Mouse (Mus musculus) c-Kit-negative CD71-positive TER-119-positive erythroid progenitor cells, embryonic 14.5 days (primary cell): ENCODE data around the gene Nrxn2.

Experiments used
- DNase-seq: peaks from one replicate; pipeline ENCODE4 v3.0.0-alpha.2; 2013; ENCODE audit warnings: low read depth, low spot score

Gene Nrxn2

DNA sequence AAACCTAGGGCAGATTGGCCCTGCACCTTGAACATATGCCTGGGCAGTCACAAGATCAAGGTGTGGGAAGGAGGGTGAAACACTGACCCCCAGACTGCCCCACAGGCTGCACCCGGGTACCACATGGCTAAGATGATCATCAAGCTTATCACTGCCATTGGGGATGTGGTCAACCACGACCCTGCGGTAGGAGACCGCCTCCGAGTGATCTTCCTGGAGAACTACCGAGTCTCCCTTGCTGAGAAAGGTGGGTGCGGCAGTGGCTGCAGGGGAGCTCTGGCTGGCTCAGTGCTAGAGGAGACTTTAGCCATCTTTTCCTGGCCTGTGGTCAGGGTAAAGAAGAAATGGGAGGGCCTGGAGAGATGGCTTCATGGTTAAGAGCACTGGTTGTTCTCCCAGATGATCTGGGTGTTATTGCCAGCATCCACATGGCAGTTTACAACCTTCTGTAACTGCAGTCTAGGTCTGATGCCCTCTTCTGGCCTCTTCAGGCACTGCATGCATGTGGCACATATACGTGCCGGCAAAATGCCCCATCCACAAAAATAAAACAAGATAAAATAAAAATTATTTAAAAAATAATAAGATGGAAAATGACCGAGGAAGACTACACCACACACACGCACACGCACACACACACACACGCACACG, 25.7 kb upstream of the Nrxn2 start:
- DNase-seq, result no peak

DNA sequence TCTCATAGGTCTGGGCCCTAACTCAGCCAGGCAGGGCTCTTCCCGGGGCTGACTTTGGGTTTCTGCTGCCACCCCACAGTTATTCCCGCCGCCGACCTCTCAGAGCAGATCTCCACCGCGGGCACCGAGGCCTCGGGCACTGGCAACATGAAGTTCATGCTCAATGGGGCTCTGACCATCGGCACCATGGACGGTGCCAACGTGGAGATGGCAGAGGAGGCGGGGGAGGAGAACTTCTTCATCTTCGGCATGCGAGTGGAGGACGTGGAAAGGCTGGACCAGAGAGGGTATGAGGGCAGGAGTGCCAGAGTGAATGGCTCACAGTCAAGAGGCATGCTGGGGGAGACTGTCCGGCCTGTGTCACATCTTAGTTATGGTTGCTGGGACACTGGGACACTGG, 24.9 kb upstream of the Nrxn2 start:
- no peak for DNase-seq

DNA sequence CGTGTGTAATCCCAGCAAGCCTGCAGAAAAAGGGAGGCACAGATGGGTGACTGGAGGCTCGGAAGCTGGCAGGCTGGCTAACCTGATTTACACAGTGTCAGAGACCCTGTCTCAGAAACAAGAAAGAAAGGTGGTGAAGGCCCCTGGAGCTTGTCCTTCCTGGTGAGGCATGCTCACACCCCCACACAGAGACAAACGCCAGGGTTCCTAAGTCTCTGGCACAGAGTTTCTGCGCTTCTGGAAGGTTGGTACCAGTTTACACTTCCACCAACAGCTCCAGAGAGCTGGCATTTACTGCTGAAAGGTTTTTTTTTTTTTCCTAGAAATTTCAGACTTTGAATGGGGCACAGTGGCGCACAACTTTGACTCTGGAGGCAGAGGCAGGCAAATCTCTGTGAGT, 22.3 kb upstream of the Nrxn2 start:
- DNase-seq, result no peak

DNA sequence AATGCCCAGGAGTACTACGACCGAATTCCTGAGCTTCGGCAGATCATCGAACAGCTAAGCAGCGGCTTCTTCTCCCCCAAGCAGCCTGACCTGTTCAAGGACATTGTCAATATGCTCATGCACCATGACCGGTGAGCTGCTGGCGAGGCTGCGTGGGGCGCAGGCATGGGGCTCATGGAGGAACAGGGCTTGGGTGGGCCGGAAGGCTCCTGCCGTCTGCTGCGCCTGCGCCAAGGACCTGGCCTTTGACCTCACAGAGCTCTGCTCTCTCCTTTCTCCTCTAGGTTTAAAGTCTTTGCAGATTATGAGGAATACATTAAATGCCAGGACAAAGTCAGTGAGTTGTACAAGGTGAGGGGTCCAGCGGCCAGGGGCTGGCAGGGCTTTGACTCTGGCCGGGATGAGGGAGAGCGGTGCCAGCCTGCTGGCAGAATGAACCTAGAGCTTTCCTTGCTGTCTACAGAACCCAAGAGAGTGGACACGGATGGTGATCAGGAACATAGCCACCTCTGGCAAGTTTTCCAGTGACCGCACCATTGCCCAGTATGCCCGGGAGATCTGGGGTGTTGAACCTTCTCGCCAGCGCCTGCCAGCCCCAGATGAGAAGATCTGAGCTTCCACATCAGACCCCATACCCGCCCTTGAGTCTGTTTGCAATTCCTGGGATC, 20.8 kb upstream of the Nrxn2 start:
- no peak for DNase-seq

DNA sequence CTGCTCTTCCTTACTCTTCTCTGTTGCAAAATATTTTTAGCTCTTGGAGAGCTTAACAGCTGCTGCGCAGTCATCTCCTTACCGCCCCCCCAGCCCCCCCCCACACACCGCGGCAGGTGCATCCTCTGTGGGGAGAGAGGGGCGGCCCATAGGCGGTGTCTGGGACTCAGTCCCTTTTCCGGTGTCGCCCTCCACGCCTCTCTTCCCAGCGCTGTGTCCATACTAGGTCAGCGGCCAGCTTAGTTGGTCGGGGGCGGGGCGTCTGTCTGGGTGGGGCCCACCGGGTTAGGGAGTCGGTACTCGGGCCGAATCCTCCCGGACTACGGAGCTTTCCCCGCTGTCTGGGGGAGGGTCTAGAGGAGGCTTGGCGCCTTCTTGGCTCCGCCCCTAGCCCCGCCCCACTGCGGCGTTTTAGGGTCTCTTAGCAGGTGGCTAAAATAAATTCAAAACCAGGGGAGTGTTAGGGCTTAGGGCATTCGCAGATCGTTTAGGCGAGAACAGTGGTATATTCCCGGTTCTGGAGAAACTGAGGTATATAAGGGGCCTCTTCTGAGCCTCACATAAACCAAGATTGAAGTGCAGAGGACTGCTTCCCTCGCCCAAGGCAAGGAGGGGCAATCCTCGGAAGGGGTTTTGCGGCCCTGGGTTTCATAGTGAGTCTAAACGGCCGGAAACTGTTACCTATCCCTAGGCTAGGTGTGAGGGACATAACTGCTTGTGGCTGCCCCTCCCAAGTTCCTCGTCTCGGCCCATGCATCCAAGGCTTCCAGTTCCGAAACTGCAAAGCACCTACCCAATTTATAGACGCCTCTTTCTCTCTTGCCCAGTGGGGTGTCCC, 19.9 kb upstream of the Nrxn2 start:
- DNase-seq, result no peak

DNA sequence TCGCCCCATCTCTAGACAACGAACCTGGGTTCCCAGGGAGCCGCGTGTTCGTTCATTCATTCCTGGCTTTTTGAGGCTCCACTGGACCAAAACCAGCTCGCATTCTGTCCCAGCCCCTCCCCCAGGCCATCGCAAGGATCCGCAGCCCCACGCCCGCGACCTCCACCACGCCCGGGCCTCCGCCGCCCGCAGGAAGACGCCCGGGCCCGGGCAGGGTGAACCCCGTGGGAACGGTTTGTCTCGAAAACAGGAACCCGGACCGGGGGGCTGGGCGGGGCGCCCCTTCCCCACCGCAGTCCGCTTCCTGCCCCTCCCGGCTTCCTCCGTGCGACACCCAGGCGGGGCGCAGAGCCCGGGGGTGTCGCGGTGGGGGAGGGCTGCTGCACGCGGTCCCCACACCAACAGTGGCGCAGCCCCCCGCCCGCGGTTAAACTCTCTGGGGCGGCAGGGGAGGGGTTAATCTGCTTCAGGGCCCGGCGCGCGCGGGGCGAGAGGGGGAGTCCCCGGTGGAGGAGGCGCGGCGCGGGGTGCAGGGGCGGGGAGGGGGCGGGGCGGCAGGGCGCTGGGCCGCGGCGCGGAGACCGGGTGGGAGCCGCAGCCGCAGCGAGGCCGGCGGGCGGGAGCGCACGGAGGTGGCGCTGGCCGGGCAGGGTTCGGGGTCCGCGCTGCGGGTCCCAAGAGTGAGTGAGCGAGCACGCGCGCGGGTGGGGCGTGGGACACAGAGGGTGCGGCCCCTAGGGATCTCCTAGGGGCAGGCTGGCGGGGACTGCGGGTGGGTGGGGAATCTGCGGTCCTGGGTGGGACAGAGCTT, 19.0 kb upstream of the Nrxn2 start, which contains the start of gene Rasgrp2:
Gene Rasgrp2 (plus strand): TSS at position 56 of the 811 bp plus-strand sequence.
- DNase-seq, result no peak

DNA sequence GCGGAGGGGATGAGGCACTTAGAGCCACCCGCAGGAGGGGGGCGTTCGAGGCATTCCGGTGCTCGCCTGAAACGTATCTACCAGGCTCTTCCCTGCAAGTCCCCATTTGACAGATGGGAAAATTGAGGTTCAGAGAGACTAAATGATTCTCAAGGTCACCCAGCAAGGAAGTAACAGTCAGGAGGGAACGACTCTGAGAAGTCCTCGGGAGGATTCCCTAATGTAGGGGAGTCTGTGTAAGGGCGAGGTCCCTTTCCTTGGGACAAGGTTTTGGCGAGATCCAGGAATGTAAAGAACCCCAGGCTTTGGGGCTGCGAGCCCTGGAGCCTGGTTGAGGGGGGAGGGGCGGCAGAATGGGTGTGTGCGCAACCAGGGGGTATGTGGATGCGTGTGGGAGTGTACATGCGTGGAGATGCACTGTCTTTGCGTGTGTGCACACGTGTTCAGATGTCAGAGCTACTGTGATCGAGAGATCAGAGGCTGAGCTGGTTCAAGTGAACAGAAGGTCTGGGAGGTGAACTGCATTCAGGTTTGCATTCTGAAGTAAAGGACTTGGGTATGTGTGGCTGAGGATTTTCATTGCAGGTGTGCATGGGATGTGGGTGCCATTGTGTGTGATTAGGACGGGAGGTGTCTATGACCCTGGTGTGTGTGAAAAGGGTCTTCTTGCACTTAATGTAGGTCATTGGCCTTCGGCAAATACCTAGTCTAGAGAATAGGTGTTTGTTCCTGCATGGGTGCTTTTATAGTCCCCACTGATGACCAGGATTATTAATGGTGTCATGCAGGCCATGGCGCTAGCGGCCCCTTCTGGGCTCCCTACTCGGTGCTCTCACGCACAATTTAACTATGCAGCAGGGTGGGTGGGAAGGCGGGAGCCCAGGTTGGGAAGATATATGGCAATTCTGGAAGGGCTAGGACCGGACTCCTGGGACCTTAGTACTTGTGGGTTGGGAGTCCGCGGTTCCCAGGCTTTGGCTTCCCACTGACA, 18.1 kb upstream of the Nrxn2 start:
- DNase-seq, result no peak

DNA sequence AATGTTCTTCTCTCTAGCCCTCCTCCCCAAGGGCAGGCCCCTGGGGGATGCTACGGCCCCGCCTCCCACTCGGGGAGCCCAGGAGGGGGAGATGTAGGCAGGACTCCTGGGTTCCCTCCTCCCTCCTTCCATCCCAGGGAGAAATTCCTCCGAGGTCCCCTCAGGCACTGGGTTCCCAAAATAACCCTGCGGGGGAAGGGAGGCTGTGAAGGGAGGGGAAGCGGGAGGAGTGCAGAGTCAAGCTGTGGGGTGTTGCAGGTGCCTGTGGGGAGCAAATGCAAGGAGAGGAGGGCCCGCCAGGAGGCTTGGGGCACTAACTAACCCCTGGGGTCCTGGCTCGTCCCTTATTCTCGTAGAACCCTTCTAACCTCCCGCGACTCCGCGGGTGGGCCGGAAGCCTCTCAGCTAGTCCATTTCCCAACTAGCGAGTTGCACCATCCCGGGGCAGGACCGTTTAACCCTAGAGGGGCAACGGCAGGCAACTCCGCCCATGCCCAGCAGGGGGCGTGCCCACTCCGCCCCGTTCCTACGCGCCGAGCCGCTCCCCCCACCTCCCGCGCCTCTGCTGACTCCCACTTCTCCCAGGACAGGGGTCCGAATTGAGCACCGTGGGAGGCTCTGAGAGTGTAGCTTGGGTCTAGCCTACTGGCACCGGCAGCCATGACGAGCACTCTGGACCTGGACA, 17.3 kb upstream of the Nrxn2 start:
- no peak for DNase-seq

DNA sequence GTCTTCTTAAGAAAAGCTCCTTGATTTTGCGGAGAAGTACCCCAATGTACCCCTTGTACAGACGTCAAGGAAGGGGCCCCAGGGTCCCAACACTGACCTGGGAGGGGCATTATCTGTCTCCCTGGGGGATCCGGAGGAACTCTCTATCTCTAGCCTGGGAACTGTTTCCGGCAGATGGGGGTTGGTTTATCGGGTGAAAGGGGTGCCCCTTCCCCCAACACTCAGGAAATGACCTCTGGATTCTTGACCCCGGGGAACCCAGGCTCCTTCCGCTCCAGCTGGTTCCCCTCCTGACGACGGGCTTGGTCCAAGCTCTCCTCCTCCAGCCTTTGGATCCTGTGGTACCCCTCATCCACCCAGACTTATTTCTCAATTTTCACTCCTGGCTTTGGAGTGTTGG, 16.6 kb upstream of the Nrxn2 start:
- no peak for DNase-seq

DNA sequence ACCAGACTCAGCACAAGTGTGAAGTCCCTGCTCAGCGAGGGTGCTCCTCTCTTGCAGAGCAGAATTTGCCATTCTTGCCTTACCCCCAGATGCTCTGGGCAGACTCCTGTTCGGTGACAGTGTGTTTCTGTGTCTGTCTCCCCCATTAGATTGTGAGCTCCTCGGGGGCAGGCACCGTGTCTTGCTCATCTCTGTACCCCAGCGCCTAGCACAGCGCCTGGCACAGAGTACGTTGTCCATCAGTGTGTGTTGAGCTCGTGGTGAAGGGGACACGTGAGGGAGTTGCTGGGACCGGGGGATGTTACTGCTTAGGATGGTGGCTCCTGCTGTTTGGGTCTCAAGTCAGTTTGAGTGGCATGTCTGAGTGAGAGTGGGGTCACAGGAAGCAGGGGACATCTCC, 14.7 kb upstream of the Nrxn2 start:
- DNase-seq, result no peak

DNA sequence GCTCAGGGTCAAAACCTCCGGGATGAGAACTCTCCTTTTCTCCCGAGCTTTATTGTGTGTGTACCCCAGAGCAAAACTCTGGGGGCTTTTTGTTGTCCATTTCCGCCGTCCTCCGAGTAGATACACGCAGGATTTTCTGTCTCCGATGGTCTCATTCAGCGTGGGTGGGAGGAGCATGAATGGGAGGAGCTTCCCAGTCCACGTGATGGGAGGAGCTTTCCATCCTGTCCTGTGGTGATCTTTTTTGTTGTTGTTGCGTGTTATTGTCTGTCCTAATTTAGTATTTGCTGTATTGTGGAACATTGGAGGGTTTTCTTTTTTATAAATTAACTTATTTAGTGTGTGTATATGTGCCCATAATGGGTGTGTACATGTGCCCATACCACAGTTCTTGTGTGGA, 13.1 kb upstream of the Nrxn2 start:
- no peak for DNase-seq

DNA sequence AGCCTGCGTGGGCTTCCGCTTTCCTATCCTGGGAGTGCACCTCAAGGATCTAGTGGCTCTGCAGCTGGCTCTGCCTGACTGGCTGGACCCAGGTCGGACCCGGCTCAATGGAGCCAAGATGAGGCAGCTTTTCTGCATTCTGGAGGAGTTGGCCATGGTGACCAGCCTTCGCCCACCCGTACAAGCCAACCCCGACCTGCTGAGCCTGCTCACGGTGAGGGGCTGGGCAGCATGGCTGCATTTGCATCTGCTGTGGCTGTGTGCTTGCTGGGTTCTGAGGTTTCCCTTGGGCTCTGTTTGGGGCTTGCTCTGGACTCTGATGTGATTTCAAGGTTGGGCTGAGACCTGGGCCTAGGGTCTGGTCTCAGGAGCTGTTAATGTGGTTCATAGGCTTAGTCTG, 11.4 kb upstream of the Nrxn2 start:
- no peak for DNase-seq

DNA sequence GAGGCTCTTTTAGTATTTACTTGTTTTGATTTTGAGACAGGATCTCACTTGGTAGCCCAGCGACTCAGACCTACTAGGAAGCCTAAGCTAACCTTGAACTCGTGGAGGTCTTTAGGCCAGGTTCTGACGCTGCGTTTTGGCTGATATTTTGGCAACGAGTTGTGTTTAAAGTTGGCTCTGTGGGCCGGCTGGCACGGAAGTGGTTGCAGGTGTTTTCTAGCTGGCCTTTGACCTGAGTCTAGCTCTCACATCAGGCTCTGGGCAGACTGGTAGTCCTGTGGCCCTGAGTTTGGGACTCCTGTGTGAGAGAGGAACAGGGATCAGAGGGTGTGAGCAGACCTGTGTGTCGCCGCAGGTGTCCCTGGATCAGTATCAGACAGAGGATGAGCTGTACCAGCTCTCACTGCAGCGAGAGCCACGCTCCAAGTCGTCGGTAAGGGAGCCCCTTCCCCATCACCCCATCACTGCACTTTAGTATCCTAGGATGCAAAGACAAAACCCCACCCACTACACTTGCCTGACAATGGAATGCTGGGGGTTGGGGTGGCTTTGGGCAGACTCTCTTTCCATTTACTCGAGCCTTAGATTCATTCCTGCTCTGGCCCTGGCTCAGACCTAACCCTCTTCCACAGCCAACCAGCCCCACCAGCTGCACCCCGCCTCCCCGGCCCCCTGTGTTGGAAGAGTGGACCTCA, 10.6 kb upstream of the Nrxn2 start:
- DNase-seq, result no peak

DNA sequence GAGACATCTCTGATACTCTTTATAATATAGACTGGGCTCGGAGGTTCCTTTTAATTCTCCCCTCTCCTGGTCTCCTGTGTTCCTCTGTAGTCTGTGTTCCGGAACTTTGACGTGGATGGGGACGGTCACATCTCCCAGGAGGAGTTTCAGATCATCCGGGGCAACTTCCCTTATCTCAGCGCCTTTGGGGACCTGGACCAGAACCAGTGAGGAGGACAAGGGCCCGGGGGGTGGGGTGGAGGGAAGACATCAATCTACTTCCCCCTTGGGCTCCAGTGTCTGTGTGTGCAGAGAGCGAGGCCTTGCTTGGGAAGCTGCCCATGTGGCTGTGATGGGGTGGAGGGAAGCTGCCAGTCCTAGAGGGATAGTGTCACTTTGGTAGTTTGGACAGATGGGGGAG, 9.8 kb upstream of the Nrxn2 start:
- no peak for DNase-seq

DNA sequence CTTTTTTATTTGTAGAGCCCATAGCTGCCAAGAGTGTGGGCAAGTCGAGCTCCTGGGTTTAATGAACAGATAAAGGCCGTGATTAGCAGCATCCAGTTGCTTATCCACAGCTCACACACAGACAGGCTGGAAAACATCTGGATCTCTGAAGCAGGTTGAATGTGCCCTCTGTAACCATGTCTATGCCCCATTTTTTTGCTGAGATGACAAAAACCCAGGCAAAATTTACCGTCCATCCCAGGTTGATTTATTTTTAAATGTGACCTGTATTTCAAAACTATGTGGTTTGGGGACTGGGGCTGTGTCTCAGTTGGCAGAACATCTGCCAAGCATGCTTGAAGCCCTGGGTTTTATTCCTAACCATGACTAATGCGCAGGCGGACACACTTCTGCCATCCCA, 9.4 kb upstream of the Nrxn2 start:
- DNase-seq, result no peak

DNA sequence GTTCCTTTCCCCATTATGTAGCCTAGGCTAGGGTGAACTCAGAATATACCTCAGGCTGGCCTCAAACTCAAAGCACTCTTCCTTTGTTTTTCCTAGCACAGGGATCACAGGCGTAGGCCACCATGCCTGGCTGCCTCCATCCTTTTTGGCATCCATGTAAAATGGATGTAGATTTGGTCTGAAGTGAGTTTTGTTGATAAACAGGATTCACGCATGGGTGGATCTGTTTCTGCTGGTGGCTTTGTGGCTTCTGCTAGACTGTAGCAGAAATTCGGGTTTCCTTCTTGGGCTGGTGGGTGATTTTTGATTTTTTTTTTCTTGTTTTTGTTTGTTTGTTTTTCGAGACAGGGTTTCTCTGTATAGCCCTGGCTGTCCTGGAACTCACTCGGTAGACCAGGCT, 8.6 kb upstream of the Nrxn2 start:
- DNase-seq, result no peak

DNA sequence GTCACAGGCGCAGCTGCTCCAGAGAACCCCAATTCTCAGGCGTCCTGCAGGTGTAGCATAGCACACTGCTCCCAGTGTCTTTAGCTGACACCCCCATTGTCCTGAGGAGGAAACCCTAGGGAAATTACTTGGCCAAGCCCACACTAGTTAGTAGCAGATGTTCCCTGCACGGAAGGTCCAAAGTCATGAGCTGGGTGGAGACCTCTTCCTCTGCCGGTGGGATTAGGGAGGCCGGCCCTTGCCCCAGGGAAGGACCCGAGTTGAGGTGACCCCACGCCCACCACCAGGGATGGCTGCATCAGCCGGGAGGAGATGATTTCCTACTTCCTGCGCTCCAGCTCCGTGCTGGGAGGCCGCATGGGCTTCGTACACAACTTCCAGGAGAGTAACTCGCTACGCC, 5.7 kb upstream of the Nrxn2 start:
- DNase-seq, result no peak

DNA sequence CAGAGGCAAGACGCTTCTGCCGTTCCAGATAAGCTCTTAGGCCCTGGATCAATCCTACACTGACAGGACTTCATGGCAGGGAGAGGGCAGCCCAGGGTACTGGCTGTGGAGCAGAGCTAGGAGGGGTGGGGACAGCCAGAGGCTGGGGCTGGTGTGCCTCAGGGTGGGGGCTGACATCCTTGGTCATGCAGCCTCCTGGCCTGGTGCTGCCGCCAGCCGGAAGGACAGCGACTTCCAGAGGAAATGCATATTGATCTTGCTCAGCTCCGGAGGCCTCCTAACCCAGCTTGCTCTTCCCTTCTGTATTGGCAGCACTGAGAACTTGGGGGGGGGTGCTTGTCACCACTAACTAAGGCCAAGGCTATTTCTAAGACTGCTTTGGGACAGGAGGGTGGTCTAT, 3.1 kb upstream of the Nrxn2 start:
- no peak for DNase-seq

DNA sequence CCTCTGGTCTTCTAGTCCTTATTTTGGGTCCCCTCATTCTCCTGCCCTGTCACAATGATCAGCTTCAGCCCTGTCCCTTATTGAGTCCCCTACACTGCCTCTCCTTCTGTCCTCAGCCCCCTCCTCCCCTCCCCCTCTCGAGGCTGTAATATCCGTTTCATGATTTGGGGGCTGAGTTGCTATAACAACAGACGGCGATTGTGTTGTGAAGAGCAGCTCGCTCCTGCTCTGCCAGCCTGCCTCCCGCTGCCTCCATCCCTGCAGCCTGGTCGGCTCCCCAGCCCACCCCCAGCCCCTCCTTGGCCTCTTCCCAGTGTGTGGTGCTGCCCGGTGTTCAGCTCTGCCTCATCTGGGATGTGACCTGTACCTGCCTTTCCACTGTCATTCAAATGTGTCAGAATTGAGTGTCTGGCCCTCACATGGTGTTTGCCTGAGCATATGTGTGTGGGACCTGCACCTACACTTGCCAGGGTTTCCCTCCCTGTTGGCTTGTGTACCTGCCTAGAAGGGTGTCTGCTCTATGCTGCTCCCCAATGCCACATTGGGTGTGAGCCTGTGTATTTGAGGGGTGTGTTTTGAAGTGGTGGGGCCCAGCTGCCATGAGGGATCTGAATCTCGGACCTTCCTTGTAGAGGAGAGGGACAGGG, 2.3 kb upstream of the Nrxn2 start:
- no peak for DNase-seq
